ENCODE assay signal across 21 mouse cellular contexts in genomic region chr2:169431516-169431915, GRCm38 (mm10).
DNase-seq lines count a peak whose midpoint lies in the region; TF ChIP-seq lines count a peak whose summit lies in the region.
"Had no signal": no experiment of that assay in that cellular context is flagged by ENCODE, and none has a peak within 500 bp of the region (broad histone marks: within the 10 kb centered on the region; RNA-seq: fewer than 3 reads in every experiment).

No protein-coding gene starts in this region.

- TF ChIP-seq POLR2A in MEL (IDR thresholded peaks at IDR 0.05; ENCODE audit: control insufficient read depth in 1 of 2, insufficient read depth in 1 of 2, low read depth in 1 of 2, low read length in 2 of 2, poor library complexity in 1 of 2): no peak
- no peak for TF ChIP-seq POLR2A in cerebellum, adult 2 months (IDR thresholded peaks at IDR 0.05; ENCODE audit: borderline replicate concordance, insufficient read depth, low read length)

- no peak overlapping the region for H3K27ac ChIP-seq in gastrocnemius, adult 2 months
- H3K27ac ChIP-seq in left cerebral cortex, adult 2 months: no peak overlapping the region
- no peak overlapping the region for H3K27ac ChIP-seq in MEL (ENCODE audit: control insufficient read depth, low read depth, low read length)
- no peak overlapping the region for H3K27ac ChIP-seq in cerebellum, adult 2 months (ENCODE audit: insufficient read depth, low read length)
- H3K27ac ChIP-seq: forebrain, embryonic 10.5 days; heart, embryonic 10.5 days; heart, embryonic 15.5 days; hindbrain, embryonic 13.5 days; hindbrain, postnatal 0 days had no signal

- peak; percentile 19; the same call in 1 of the 2 replicates for TF ChIP-seq CTCF in gastrocnemius, adult 2 months (IDR thresholded peaks at IDR 0.05)
- TF ChIP-seq CTCF in left cerebral cortex, adult 2 months (IDR thresholded peaks at IDR 0.05): peak; percentile 4
- peak in 2 of 3 experiments; percentile 25 to 30; a peak in 3 of 6 replicates for TF ChIP-seq CTCF in MEL (IDR thresholded peaks at IDR 0.05 in 2 of 3, conservative IDR thresholded peaks at IDR 0.05 in 1 of 3; ENCODE audit: control insufficient read depth in 1 of 3, insufficient read depth in 1 of 3, low read depth in 2 of 3, low read length in 3 of 3, poor library complexity in 1 of 3, severe bottlenecking in 1 of 3)
- no peak for TF ChIP-seq CTCF in cerebellum, adult 2 months (IDR thresholded peaks at IDR 0.05; ENCODE audit: borderline replicate concordance, insufficient read depth, low read depth, low read length)

- TF ChIP-seq RAD21 in MEL (IDR thresholded peaks at IDR 0.05; ENCODE audit: low read depth, low read length): no peak; the same call in 1 of the 2 replicates

- no peak overlapping the region for H3K9ac ChIP-seq in MEL (ENCODE audit: control insufficient read depth, low read depth, low read length, poor library complexity, severe bottlenecking)
- H3K9ac ChIP-seq: heart, embryonic 15.5 days; hindbrain, embryonic 13.5 days had no signal

- H3K79me2 ChIP-seq in MEL (ENCODE audit: control insufficient read depth, insufficient read depth, low read length, poor library complexity): no peaks in the 10 kb centered on the region

- no peaks in the 10 kb centered on the region for H3K4me1 ChIP-seq in MEL (ENCODE audit: control insufficient read depth in 1 of 2, insufficient read depth in 2 of 2, low read length in 2 of 2)
- no peaks in the 10 kb centered on the region for H3K4me1 ChIP-seq in cerebellum, adult 2 months (ENCODE audit: control insufficient read depth, insufficient read depth, low read length)
- H3K4me1 ChIP-seq: forebrain, embryonic 10.5 days; heart, embryonic 10.5 days; heart, embryonic 15.5 days had no signal

- intact Hi-C loops in gastrocnemius, adult 2 months (cut with DNase I): no loop called here
- intact Hi-C loops in left cerebral cortex, adult 2 months (cut with DNase I): no loop called here

- no peaks in the 10 kb centered on the region for H3K9me3 ChIP-seq in MEL (replicated peaks; ENCODE audit: insufficient read depth, low read length)
- H3K9me3 ChIP-seq: forebrain, embryonic 10.5 days; heart, embryonic 10.5 days; heart, embryonic 15.5 days had no signal

- no peak overlapping the region for H3K4me3 ChIP-seq in gastrocnemius, adult 2 months
- H3K4me3 ChIP-seq in left cerebral cortex, adult 2 months: no peak overlapping the region
- H3K4me3 ChIP-seq in MEL (ENCODE audit: control insufficient read depth in 1 of 2, insufficient read depth in 1 of 2, low read depth in 2 of 2, low read length in 2 of 2): no peak overlapping the region
- no peak overlapping the region for H3K4me3 ChIP-seq in cerebellum, adult 2 months (replicated peaks; ENCODE audit: insufficient read depth, low read depth, low read length)
- H3K4me3 ChIP-seq: forebrain, embryonic 10.5 days; heart, embryonic 10.5 days; heart, embryonic 15.5 days; hindbrain, embryonic 13.5 days had no signal

- no peak for DNase-seq in gastrocnemius, adult 2 months
- DNase-seq in gastrocnemius, adult 8-10 months (ENCODE audit: low spot score in 2 of 2): no peak
- no peak for DNase-seq in left cerebral cortex, adult 2 months (ENCODE audit: extremely low spot score in 1 of 2, low spot score in 2 of 2)
- DNase-seq in left cerebral cortex, adult 9 months (ENCODE audit: low spot score in 2 of 2): no peak
- DNase-seq in MEL (ENCODE audit: low read depth, low spot score): peak; percentile 5
- DNase-seq in ZHBTc4 (ENCODE audit: low read depth, low spot score): peak; percentile 55
- DNase-seq in right cerebral cortex, postnatal 25 days: no peak
- no peak for DNase-seq in cerebellum, adult 2 months
- DNase-seq: adrenal gland, postnatal 10 days; cerebellum, adult 11 months; cerebellum, adult 9-10 months; cerebellum, postnatal 25 days; gastrocnemius, postnatal 14 days; heart, postnatal 14 days; kidney, adult 11 months had no signal

- 98% methylated on average over 8 of the region's 8 CpGs for WGBS in cerebellum, adult 2 months

- no peaks in the 10 kb centered on the region for H3K36me3 ChIP-seq in MEL (ENCODE audit: control insufficient read depth in 1 of 2, insufficient read depth in 2 of 2, low read length in 2 of 2)
- H3K36me3 ChIP-seq: forebrain, embryonic 10.5 days; G1E; heart, embryonic 10.5 days; heart, embryonic 15.5 days; hindbrain, embryonic 13.5 days had no signal

- no peak for TF ChIP-seq EP300 in MEL (IDR thresholded peaks at IDR 0.05; ENCODE audit: low read depth in 1 of 2, low read length in 2 of 2)

- H3K27me3 ChIP-seq in MEL (ENCODE audit: control insufficient read depth in 1 of 2, insufficient read depth in 2 of 2, low read length in 2 of 2): no peaks in the 10 kb centered on the region
- H3K27me3 ChIP-seq in cerebellum, adult 2 months (ENCODE audit: control insufficient read depth, insufficient read depth, low read length): no peaks in the 10 kb centered on the region
- H3K27me3 ChIP-seq: heart, embryonic 15.5 days; hindbrain, embryonic 13.5 days had no signal

TF ChIP-seq in MEL, 35 proteins besides CTCF, POLR2A, EP300 and RAD21:
- TF ChIP-seq ZMIZ1 (IDR thresholded peaks at IDR 0.05; ENCODE audit: low read depth, low read length): no peak
- TF ChIP-seq NELFE (IDR thresholded peaks at IDR 0.05; ENCODE audit: low read depth, low read length): no peak
- no peak for TF ChIP-seq SIN3A (IDR thresholded peaks at IDR 0.05; ENCODE audit: low read length)
- TF ChIP-seq TCF12 (IDR thresholded peaks at IDR 0.05; ENCODE audit: low read depth, low read length): no peak

Comparison
In these comparisons a context has a peak if more than half of its experiments do, and no peak if none do; other contexts are left out.
1. DNase-seq: peak in MEL (single experiment) and ZHBTc4 (single experiment); none in gastrocnemius, adult 2 months (single experiment), gastrocnemius, adult 8-10 months (0 of 2), left cerebral cortex, adult 2 months (0 of 2), left cerebral cortex, adult 9 months (0 of 2), right cerebral cortex, postnatal 25 days (single experiment) and cerebellum, adult 2 months (0 of 2).